Mouse (Mus musculus): ENCODE data around the gene Mrpl53.
A peak's percentile ranks its signal among the peaks of the same experiment; 100 is the strongest.

Gene Mrpl53

GRCm38 (mm10) chr6:83120930-83121862 is 12.4 kb downstream of the Mrpl53 start, which contains the start of gene Wbp1:
Gene Wbp1, minus strand, starts transcription at chr6:83121559.
- peak; percentile 97 for DNase-seq (ENCODE audit: low read depth, low spot score)

DNA sequence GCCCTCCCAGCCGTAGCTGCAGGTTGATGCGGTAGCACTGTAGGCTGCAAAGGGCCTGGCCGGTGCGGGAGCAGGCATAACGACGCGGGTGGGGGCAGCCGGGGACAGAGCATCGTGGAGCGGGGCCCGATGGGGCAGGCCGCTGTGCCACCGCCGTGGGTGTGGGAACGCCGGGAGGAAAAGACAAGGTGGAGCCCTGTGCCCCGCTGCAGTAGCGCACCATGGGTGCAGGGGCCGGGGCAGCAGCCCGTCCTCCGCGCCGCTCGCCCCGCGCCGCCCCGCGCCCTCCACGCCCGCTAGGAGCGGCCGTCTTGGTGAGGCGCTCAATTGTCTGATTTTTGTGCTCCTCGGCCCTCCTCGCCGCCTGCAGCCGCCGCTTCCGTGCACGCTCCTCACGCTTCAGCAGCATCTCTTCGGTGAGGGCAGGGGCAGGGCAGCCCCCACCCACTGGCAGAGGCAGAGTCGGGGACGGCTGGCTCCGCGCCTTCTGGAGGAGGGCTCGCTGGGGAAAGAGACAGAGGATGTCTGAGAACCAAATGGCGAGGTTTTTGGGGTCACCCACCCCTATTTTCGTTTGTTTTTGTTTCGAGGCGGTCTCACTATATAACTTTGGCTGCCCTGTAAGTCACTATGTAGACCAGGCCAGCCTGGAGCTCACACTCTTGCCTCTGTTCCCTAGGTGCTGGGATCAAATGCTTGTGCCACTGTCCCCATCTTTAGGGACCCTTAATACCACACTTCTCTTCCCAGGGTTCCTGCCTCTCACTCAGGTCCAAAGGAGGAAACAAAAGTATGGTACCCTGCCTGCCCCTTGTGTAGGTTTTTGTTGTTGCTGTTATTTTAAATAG is 13.2 kb downstream of the Mrpl53 start:
- no peak for DNase-seq (ENCODE audit: low read depth, low spot score)

DNA sequence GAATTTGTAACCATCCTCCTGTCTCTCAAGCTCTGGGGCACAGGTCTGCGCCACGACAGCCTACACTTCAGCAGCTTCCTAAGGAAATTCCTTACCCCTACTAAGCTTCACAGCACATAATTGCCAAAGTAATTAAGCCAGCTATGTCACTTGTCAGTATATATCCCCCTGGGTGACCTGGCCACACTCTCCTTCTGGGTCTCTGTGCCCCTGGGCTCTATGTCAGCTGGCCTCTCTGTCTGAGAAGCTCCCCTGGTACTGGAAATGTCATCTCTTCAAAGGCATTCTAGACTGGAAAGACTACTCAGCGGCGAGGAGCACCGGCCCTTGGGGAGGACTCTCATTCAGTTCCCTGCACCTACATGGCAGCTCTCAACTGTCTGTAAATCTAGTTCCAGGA is 14.1 kb downstream of the Mrpl53 start:
- DNase-seq (ENCODE audit: low read depth, low spot score): no peak

DNA sequence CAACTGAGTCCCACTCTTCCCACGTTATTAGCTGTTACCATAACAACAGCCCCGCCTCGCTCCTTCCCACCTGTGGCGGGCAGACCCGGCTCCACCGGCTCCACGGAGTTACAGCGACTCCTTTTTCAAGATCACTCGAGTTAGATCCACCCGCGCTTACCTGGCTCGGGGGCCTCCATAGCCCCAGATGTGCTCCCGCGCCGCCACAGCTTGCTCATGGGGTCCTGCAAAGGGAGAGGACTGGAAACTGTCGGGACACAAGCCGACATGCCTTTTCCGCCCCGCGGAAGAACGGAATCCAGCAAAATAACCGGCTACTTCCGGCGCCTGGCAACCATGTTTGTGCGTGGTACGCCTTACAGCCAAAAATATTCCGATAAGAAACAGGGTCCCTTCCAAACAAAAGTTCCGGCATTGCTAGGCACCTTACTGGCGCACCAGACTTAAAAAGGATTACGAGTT is 16.0 kb downstream of the Mrpl53 start:
- peak; percentile 91 for DNase-seq (ENCODE audit: low read depth, low spot score)

DNA sequence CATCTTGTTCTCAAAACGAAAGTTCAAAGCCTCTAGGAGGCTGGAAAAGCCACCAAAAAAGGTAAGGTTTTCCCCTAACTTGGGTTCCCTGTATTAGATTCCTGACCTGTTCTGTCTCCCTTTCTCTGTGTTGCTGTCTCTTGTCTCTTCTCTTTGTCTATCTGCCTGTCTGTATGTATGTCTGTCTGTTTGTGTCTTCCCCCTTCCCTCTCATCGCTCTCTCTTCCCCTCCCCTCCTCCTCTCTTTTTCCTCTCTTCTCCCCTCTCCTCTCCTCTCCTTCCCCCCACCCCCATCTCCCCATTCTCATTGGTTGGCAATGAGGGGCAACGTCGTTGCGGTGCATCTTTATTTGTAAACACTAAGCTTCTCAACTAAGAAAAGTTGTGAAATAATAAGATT is 16.5 kb downstream of the Mrpl53 start, which contains the start of gene Ino80b:
Ino80b (minus strand) TSS at position 101 of the 400 bp plus-strand sequence.
- DNase-seq (ENCODE audit: low read depth, low spot score): no peak

GRCm38 (mm10) chr6:83127419-83127818 is 18.6 kb downstream of the Mrpl53 start:
- DNase-seq (ENCODE audit: low read depth, low spot score): no peak

- DNase-seq (ENCODE audit: low read depth, low spot score): no peak
Measured at GRCm38 (mm10) chr6:83131469-83132034, 22.7 kb downstream of the Mrpl53 start.

DNA sequence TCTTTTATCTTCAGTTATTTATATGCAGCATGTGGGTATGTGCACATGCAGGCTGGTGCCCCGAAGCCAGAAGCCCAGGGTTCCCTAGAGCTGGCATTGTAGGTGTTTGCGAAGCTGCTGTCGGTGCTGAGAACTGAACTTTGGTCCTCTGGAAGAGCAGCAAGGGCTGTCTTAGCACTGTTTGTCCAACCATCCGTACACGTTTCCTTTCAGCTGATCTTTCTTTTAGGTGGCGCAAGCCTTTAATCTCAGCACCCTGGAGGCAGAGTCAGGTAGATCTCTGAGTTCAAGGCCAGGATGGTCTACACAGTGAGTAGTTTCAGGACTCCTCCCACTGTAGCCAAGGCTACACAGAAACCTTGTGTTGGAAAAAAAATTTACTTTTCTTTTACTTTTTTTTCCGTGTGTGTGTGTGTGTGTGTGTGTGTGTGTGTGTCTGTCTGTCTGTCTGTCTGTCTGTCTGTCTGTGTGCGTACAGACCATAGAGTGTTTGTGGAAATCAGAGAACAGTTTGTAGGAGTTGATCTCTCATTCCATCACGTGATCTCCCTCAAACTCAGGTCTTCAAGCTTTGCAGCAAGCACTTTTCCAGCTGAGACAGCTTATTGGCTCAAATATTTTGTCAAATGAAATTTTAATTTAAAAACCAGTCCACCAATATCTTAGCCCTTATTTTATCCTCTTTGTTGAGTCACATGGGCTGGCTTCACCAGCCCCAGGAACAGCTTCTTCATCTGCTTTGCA is 23.5 kb downstream of the Mrpl53 start:
- no peak for DNase-seq (ENCODE audit: low read depth, low spot score)

DNA sequence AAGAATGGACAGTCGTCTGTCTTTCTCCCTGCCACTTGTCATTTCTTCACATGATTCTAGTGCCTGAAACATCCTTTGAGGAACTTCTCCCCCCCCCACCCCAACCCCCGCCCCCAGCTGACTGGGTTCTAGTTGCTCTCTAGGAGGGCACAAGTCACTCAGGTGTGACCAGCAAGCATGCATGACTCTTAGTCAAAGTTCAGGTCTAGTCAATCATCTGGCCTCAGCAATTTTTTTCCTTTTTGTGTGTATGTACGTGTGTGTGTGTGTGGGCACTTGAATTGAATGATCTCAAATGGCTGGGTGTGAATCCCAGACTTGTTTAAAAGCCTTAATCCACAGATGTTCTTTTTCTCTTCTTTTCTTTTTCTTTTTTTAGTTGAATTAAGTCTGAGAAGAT is 25.4 kb downstream of the Mrpl53 start:
- DNase-seq (ENCODE audit: low read depth, low spot score): no peak

DNA sequence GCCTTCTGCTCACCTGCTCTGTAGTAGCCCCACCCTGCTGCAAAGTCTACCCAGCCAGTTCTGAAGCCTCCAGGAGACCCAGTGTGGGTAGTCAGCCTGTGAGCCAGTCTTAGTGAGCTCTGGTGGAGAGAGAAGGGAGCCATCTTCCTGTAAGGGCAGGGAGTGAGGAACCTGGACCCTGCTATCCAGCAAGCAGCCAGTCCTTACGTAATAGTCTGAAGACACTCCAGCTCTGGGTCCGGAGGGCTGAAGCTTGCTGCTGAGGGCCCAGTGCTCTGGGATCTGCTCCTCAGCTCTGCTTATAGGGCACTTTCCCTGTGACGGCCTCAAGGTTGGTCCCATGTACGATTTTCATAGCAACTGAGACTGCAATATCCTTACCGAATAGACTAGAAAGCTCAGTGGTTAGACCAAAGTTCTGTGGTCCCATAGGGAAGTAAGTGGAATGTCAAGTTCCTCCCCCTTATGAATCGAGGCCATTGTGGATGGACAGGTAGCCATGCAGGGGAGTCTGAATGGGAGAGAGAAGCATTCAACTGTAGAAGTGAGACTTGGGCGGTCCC is 26.2 kb downstream of the Mrpl53 start, which contains the start of gene Rtkn:
Rtkn (plus strand) TSS at position 513 of the 563 bp plus-strand sequence.
- no peak for DNase-seq (ENCODE audit: low read depth, low spot score)

DNA sequence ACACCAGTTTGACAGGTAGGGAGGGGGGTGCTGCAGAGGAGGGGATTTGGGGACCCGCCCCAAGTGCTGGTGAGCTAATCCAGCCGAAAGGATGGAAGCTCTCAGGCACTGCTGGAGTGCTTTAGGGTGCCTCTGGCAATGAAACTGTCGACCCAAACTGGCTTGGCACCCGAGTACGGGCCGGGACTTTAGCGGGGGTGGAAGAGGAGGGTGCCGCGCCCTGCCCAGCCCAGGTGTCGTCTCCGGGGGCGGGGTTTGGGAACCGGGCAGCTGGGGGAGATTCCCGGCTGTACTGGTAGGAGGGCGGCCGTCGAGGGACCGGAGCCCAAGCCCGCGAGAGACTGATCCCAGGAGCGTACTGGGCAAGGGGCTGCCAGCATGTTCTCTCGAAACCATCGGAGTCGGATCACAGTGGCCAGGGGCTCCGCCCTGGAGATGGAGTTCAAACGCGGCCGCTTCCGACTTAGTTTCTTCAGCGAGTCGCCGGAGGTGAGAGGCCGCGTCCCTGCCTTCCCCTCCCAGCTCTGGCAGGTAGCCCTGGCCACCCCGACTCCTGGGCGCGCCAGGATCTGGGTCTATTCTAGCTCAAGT is 26.8 kb downstream of the Mrpl53 start:
- no peak for DNase-seq (ENCODE audit: low read depth, low spot score)

DNA sequence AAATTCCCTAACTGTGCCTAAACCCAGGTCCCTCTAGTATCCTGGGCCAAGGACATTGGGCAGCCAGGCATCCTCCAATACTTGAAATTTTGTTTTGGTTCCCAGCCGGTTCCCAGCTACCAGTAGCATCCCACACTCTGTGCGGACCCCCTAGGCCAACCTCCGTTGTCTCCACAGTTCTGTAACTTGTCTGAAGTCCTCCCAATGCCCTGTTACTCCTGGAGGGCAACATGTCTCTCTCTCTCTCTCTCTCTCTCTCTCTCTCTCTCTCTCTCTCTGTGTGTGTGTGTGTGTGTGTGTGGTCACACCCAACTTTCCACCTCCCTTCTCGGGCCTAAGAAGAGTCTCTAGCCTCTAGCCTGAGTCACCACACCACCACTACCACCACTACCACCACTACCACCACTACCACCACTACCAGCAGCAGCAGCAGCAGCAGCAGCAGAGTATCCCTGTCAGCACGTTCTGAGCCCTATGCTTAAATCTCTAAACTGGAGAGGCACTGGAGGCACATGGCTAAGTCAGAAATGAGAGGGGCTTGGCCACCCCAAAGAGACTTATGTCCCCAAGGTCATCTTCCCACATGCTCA is 27.5 kb downstream of the Mrpl53 start:
- no peak for DNase-seq (ENCODE audit: low read depth, low spot score)

DNA sequence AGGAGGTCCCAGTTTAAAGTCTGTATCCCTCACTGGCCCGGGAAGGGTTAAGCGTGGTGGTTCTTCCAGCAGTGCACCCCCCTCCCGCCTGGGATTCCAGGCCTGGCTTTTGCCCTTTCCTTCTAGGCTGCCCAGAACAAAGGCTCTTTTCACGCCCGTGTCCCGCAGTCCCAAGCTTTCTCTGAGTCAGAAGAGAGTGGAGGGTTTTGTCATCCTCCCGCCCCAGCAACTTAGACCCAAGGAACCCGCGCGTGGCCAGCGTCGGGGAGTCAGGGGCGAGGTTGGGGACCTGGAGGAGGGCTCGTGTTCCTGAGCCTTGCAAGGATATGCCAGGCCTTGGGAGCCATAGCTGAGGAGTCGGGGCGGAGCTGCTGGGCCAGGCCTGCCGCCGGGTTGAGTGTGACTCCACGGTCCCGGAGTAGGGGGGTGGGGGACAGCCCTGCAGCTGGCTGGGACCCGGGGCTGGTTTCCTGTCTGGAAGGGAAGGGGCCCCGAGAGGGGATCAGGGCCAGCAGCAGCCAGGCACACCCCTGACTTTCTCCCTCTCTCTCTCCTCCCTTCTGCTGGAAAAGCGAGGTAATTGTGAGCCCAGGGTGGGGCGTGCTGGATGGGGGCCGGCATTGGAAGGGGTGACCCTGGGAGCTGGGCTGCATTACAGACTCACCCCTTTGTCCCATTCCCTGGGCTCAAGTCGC is 28.2 kb downstream of the Mrpl53 start:
- no peak for DNase-seq (ENCODE audit: low read depth, low spot score)

GRCm38 (mm10) chr6:83137576-83137950 is 28.7 kb downstream of the Mrpl53 start:
- no peak for DNase-seq (ENCODE audit: low read depth, low spot score)

DNA sequence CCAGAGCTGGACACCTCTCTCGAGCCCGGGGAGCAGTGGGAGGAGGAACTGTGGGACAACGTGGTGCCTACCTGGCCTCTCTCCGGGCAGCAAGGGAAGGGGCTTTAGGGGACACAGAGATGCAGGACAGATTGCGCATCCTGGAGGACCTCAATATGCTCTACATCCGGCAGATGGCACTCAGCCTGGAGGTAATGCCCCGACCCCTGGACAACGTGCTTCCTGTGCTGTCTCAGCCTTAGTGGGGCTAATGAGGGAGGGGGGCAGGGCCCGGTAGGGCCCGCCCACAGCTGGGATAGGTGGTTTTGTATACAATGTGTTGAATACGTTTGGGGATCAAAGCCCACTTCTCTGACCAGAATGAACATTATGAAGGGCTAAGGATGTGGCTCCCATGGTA is 29.2 kb downstream of the Mrpl53 start:
- no peak for DNase-seq (ENCODE audit: low read depth, low spot score)

DNA sequence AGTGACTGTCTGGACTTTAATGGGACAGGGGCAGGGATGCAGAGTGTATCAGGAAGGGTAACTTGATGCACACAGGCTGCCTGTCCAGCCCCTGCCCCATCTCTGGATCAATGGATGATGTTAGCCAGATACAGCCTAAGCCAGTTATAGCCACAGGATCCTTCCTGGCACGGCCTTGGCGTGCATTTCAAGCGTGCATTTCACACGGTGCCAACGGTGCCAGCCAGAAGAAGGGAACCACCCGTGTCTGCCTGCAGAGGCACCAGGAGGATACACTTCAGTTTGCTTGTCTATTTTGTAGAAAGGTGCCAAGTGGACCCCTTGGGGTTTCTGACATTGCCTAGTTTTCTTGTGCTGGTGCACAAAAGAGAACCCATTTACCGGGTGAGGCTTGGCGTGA is 31.2 kb downstream of the Mrpl53 start:
- DNase-seq (ENCODE audit: low read depth, low spot score): no peak

DNA sequence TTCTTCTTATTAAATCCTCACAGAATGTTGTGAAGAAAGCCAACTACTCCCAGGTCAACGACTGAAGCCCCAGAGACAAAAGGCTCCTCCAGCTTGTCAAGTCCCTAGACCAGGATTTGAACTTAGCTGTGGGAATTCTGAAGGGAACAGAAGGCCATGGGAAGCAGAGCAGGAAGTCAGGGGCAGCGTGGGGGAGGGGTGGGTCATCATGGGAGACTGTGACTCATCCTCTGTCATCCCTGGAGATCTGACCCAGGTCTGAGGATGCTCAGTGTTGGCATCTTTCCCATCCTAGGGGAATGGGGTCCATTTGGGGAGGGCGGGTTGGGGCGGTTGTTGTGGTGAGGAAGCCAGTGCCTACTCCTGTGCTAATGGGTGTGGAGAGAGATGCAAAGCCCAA is 32.8 kb downstream of the Mrpl53 start:
- no peak for DNase-seq (ENCODE audit: low read depth, low spot score)

- DNase-seq (ENCODE audit: low read depth, low spot score): no peak
Measured at GRCm38 (mm10) chr6:83142211-83142731, 33.4 kb downstream of the Mrpl53 start.

DNA sequence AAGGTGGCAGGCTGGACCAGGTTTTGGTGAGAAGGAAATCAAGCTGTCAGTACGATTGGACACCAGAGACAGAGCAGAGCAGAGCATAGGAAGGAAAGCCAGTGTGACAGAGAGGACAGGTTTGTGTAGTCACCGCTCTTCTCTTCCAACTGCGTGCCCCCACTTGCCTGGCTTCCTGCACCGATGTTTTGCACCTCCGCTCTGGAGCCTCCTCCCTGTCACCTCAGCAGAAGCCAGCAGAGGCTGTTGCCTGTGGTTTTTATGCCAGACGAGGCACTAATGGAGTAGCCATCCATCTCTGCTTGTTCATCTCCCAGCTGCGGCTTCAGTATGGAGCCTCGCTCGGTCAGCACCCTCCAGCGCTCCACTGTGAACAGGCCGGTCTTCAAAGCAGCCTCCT is 34.0 kb downstream of the Mrpl53 start:
- DNase-seq (ENCODE audit: low read depth, low spot score): no peak
